Mouse (Mus musculus) MEL (cell line): ENCODE data around the gene Slc16a1. TPM values are rescaled to one million over a fixed set of nuclear protein-coding genes. Genes with fewer than 3 reads are reported as not detected.

Experiments
- DNase-seq: peaks from one replicate; pipeline ENCODE4 v3.0.0; 2011; ENCODE audit warnings: low read depth, low spot score
- H3K27ac ChIP-seq: 2 replicates; pipeline ENCODE4 v1.5.1; 2012; ENCODE audit warnings: low read depth, mild to moderate bottlenecking, control low read depth, low read length, moderate library complexity; ENCODE audit not compliant: control insufficient read depth
- H3K27me3 ChIP-seq, 2 experiments: fragments of 150-350 bp in 1 of 2; sonication (generic) in 1 of 2; 2 replicates each; pipeline ENCODE4 v1.6.1; 2012; ENCODE audit warnings: low read length in 2 of 2, mild to moderate bottlenecking in 2 of 2, improper control_type of control experiment in 1 of 2, moderate library complexity in 1 of 2; ENCODE audit not compliant: insufficient read depth in 2 of 2, control insufficient read depth in 1 of 2
- H3K36me3 ChIP-seq, 2 experiments: 2 replicates each; pipeline ENCODE4 v1.6.1; 2012 to 2014; ENCODE audit warnings: low read length in 2 of 2, improper control_type of control experiment in 1 of 2, inconsistent platforms in 1 of 2, mild to moderate bottlenecking in 1 of 2; ENCODE audit not compliant: insufficient read depth in 2 of 2, control insufficient read depth in 1 of 2
- H3K4me1 ChIP-seq, 2 experiments: fragments of 150-350 bp in 1 of 2; sonication (generic) in 1 of 2; 2 replicates each; pipeline ENCODE4 v1.6.1; 2012; ENCODE audit warnings: low read length in 2 of 2, improper control_type of control experiment in 1 of 2, mild to moderate bottlenecking in 1 of 2; ENCODE audit not compliant: insufficient read depth in 2 of 2, control insufficient read depth in 1 of 2
- H3K4me3 ChIP-seq, 2 experiments: fragments of 150-350 bp in 1 of 2; sonication (generic) in 1 of 2; 2 replicates each; pipeline ENCODE4 v1.5.1; 2012; ENCODE audit warnings: low read depth in 2 of 2, low read length in 2 of 2, mild to moderate bottlenecking in 2 of 2, moderate library complexity in 2 of 2, control low read depth in 1 of 2, improper control_type of control experiment in 1 of 2; ENCODE audit not compliant: control insufficient read depth in 1 of 2, insufficient read depth in 1 of 2
- H3K79me2 ChIP-seq: 2 replicates; pipeline ENCODE4 v1.6.1; 2012; ENCODE audit warnings: mild to moderate bottlenecking, low read length, moderate library complexity; ENCODE audit not compliant: control insufficient read depth, poor library complexity, insufficient read depth
- H3K9ac ChIP-seq: 2 replicates; pipeline ENCODE4 v1.6.1; 2012; ENCODE audit warnings: low read depth, mild to moderate bottlenecking, control low read depth, low read length, moderate library complexity; ENCODE audit not compliant: control insufficient read depth, poor library complexity, severe bottlenecking
- H3K9me3 ChIP-seq: fragments of 150-350 bp; sonication (generic); replicated peaks from 2 replicates; pipeline ENCODE4 v1.6.1; 2012; ENCODE audit warnings: mild to moderate bottlenecking, low read length, improper control_type of control experiment, moderate library complexity; ENCODE audit not compliant: insufficient read depth
- CHD1 ChIP-seq: IDR thresholded peaks from 2 replicates; pipeline ENCODE4 v1.6.1; 2012; ENCODE audit warnings: low read depth, mild to moderate bottlenecking, inconsistent platforms, low read length, improper control_type of control experiment
- CHD2 ChIP-seq: IDR thresholded peaks from 2 replicates; pipeline ENCODE4 v1.6.1; 2011; ENCODE audit warnings: low read length, improper control_type of control experiment
- ETS1 ChIP-seq: IDR thresholded peaks from 2 replicates; pipeline ENCODE4 v1.6.1; 2012; ENCODE audit warnings: low read depth, mild to moderate bottlenecking, inconsistent platforms, low read length, improper control_type of control experiment, moderate library complexity
- GATA1 ChIP-seq: IDR thresholded peaks from 2 replicates; pipeline ENCODE4 v1.6.1; 2011; ENCODE audit warnings: low read depth, low read length, improper control_type of control experiment
- JUND ChIP-seq: IDR thresholded peaks from 2 replicates; pipeline ENCODE4 v1.6.1; 2011; ENCODE audit warnings: low read depth, mild to moderate bottlenecking, improper control_type of control experiment, low read length
- KAT2A ChIP-seq: conservative IDR thresholded peaks from 2 replicates; pipeline ENCODE4 v1.6.1; 2012; ENCODE audit warnings: low read depth, low read length, improper control_type of control experiment, inconsistent platforms
- MAFK ChIP-seq: IDR thresholded peaks from 2 replicates; pipeline ENCODE4 v1.6.1; 2011; ENCODE audit warnings: low read depth, mild to moderate bottlenecking, low read length, improper control_type of control experiment, borderline replicate concordance
- MAX ChIP-seq: IDR thresholded peaks from 2 replicates; pipeline ENCODE4 v1.6.1; 2011; ENCODE audit warnings: low read length, improper control_type of control experiment
- MYB ChIP-seq: IDR thresholded peaks from 2 replicates; pipeline ENCODE4 v1.6.1; 2011; ENCODE audit warnings: mild to moderate bottlenecking, low read depth, low read length, improper control_type of control experiment
- NRF1 ChIP-seq: IDR thresholded peaks from 2 replicates; pipeline ENCODE4 v1.6.1; 2014; ENCODE audit warnings: low read depth, mild to moderate bottlenecking, inconsistent platforms, low read length, improper control_type of control experiment, moderate library complexity; ENCODE audit not compliant: poor library complexity, insufficient read depth, severe bottlenecking
- RAD21 ChIP-seq: IDR thresholded peaks from 2 replicates; pipeline ENCODE4 v1.6.1; 2011; ENCODE audit warnings: mild to moderate bottlenecking, low read depth, low read length, improper control_type of control experiment
- SMC3 ChIP-seq: IDR thresholded peaks from 2 replicates; pipeline ENCODE4 v1.6.1; 2011; ENCODE audit warnings: low read depth, low read length, improper control_type of control experiment
- TBP ChIP-seq: IDR thresholded peaks from 2 replicates; pipeline ENCODE4 v1.8.0; 2011; ENCODE audit warnings: low read depth, low read length, improper control_type of control experiment
- TCF12 ChIP-seq: IDR thresholded peaks from 2 replicates; pipeline ENCODE4 v1.6.1; 2014; ENCODE audit warnings: low read depth, mild to moderate bottlenecking, inconsistent platforms, low read length, improper control_type of control experiment, moderate library complexity
- USF1 ChIP-seq: IDR thresholded peaks from 2 replicates; pipeline ENCODE4 v1.6.1; 2014; ENCODE audit warnings: low read depth, mild to moderate bottlenecking, inconsistent platforms, low read length, improper control_type of control experiment, moderate library complexity
- polyA plus RNA-seq, 2 experiments: library from polyadenylated mRNA; stranded (reverse) in 1 of 2; unstranded in 1 of 2; fragments of >175 nt in 1 of 2; fragments of >200 nt in 1 of 2; gene quantifications; 2 replicates each; pipeline versions ENCODE4 v1.2.1 to v1.2.4; 2012; ENCODE audit warnings: low replicate concordance in 2 of 2, low read depth in 1 of 2; ENCODE audit not compliant: insufficient read length in 2 of 2, insufficient read depth in 1 of 2, missing spikeins in 1 of 2
- total RNA-seq: library from RNA; depleted of rRNA; stranded (reverse); fragments of 300-350 nt; gene quantifications from 2 replicates; pipeline ENCODE4 v1.2.3, GENCODE M21; 2012

Gene Slc16a1
- total and polyA plus RNA-seq, 3 experiments: 43.7 to 128 (median 96.1) TPM

- no peak for TF ChIP-seq MAFK
- TF ChIP-seq MYB: no peak
Observed at GRCm38 (mm10) chr3:104638403-104638779, at the start of gene Slc16a1 (continued).

GRCm38 (mm10) chr3:104596451-104597134, 41.9 kb upstream of the Slc16a1 start:
- H3K27ac ChIP-seq: no peak overlapping the region
- no peak for TF ChIP-seq NRF1
- no peak for TF ChIP-seq KAT2A
- no peak for TF ChIP-seq CHD1
- TF ChIP-seq TBP: no peak
- TF ChIP-seq GATA1: no peak
- TF ChIP-seq TCF12: no peak
- TF ChIP-seq RAD21: no peak
- no peak for TF ChIP-seq SMC3
- TF ChIP-seq, all 39 proteins: peak for 0
- H3K27me3 ChIP-seq: peaks cover 0 to 8% of the 10 kb centered on the region in 2 experiments; a peak in 2 of 4 replicates
- no peak overlapping the region for H3K4me3 ChIP-seq
- no peaks in the 10 kb centered on the region for H3K36me3 ChIP-seq
- no peaks in the 10 kb centered on the region for H3K9me3 ChIP-seq
- H3K4me1 ChIP-seq: no peaks in the 10 kb centered on the region
- no peaks in the 10 kb centered on the region for H3K79me2 ChIP-seq
- no peak for DNase-seq
- H3K9ac ChIP-seq: no peak overlapping the region

- H3K9me3 ChIP-seq: no peaks in the 10 kb centered on the region
- no peaks in the 10 kb centered on the region for H3K36me3 ChIP-seq
- H3K4me1 ChIP-seq: no peaks in the 10 kb centered on the region
- TF ChIP-seq JUND (no peak), USF1 (no peak), ETS1 (no peak), TCF12 (no peak), MAFK (no peak), CHD2 (no peak), MAX (no peak)
- no peak overlapping the region for H3K27ac ChIP-seq
- H3K9ac ChIP-seq: no peak overlapping the region
- H3K27me3 ChIP-seq: peaks cover 0 to 8% of the 10 kb centered on the region in 2 experiments; a peak in 2 of 4 replicates
- DNase-seq: no peak
- H3K4me3 ChIP-seq: no peak overlapping the region
- no peaks in the 10 kb centered on the region for H3K79me2 ChIP-seq
Observed at GRCm38 (mm10) chr3:104597135-104597764, 41.2 kb upstream of the Slc16a1 start.
